Mouse (Mus musculus) liver, embryonic 14.5 days (tissue): ENCODE results near the gene Celf2. TPM values are rescaled to one million over a fixed set of nuclear protein-coding genes. Genes with fewer than 3 reads are reported as not detected.

Experiments used
- ATAC-seq: fragments of 200-750 bp; cut with Nextera tagmentation; 2 replicates; pipeline ENCODE4 v1.8.0; 2017; ENCODE audit warnings: moderate number of reproducible peaks, mild to moderate bottlenecking, moderate library complexity; ENCODE audit not compliant: insufficient read depth
- DNase-seq, 3 experiments: peaks; one replicate each; pipeline ENCODE4 v3.0.0-alpha.2; 2012 to 2013; ENCODE audit warnings: low read depth in 3 of 3, low spot score in 3 of 3
- H3K27ac ChIP-seq: fragments of 300-500 bp; sonication (generic); 2 replicates; pipeline ENCODE4 v1.5.1; 2014; ENCODE audit warnings: moderate library complexity, mild to moderate bottlenecking, control low read depth, inconsistent platforms
- H3K27me3 ChIP-seq: fragments of 300-500 bp; sonication (generic); 2 replicates; pipeline ENCODE4 v1.6.1; 2014; ENCODE audit warnings: mild to moderate bottlenecking, low read length, moderate library complexity; ENCODE audit not compliant: control insufficient read depth, insufficient read depth
- H3K36me3 ChIP-seq: fragments of 300-500 bp; sonication (generic); replicated peaks from 2 replicates; pipeline ENCODE4 v1.6.1; 2014; ENCODE audit warnings: low read depth; ENCODE audit not compliant: control insufficient read depth, insufficient read depth
- H3K4me1 ChIP-seq, 2 experiments: fragments of 200-500 bp in 1 of 2; fragments of 300-500 bp in 1 of 2; sonication (generic) in 1 of 2; replicated peaks; 2 replicates each; pipeline ENCODE4 v1.6.1; 2012 to 2014; ENCODE audit warnings: antibody characterized with exemption in 1 of 2, inconsistent platforms in 1 of 2, low read length in 1 of 2; ENCODE audit not compliant: control insufficient read depth in 2 of 2, insufficient read depth in 2 of 2
- H3K4me2 ChIP-seq: fragments of 300-500 bp; sonication (generic); 2 replicates; pipeline ENCODE4 v1.6.1; 2014; ENCODE audit warnings: low read depth, mild to moderate bottlenecking, control low read depth, moderate library complexity
- H3K4me3 ChIP-seq, 2 experiments: fragments of 200-500 bp in 1 of 2; fragments of 300-500 bp in 1 of 2; sonication (generic) in 1 of 2; 2 replicates each; pipeline ENCODE4 v1.5.1; 2012 to 2014; ENCODE audit warnings: low read depth in 2 of 2, low read length in 2 of 2, mild to moderate bottlenecking in 2 of 2, control low read depth in 1 of 2, inconsistent platforms in 1 of 2, moderate library complexity in 1 of 2; ENCODE audit not compliant: insufficient read depth in 1 of 2
- H3K9ac ChIP-seq: fragments of 300-500 bp; sonication (generic); replicated peaks from 2 replicates; pipeline ENCODE4 v1.6.1; 2014; ENCODE audit warnings: mild to moderate bottlenecking, control low read depth, moderate library complexity
- H3K9me3 ChIP-seq: fragments of 300-500 bp; sonication (generic); 2 replicates; pipeline ENCODE4 v1.6.1; 2016; ENCODE audit warnings: low read length, mixed read lengths; ENCODE audit not compliant: control insufficient read depth
- CTCF ChIP-seq: IDR thresholded peaks from 2 replicates; pipeline ENCODE4 v1.5.1; 2016; ENCODE audit warnings: antibody characterized with exemption, low read depth, control low read depth
- EP300 ChIP-seq: IDR thresholded peaks from 2 replicates; pipeline ENCODE4 v1.6.1; 2016; ENCODE audit warnings: antibody characterized with exemption, low read depth
- WGBS: fragments of 180-500 bp; shearing (Covaris S2); extraction: QIAGEN DNeasy Blood & Tissue Kit; methylation state at CpG from one replicate; pipeline ENCODE4 v1.1.7; 2014; ENCODE audit not compliant: insufficient replicate concordance; 5-methylcytosine and 5-hydroxymethylcytosine counted together
- polyA plus RNA-seq, 2 experiments: library from polyadenylated mRNA; depleted of rRNA in 1 of 2; stranded (reverse) in 1 of 2; unstranded in 1 of 2; fragments of >200 nt; fragmentation: Nextera tagmentation in 1 of 2; extraction: Ambion mirVana in 1 of 2; gene quantifications; 2 replicates each; pipeline versions ENCODE4 v1.2.1 to v1.2.3; 2012 to 2014

Celf2 gene
- polyA plus RNA-seq, 2 experiments = 3.9 to 7.8 TPM

DNA sequence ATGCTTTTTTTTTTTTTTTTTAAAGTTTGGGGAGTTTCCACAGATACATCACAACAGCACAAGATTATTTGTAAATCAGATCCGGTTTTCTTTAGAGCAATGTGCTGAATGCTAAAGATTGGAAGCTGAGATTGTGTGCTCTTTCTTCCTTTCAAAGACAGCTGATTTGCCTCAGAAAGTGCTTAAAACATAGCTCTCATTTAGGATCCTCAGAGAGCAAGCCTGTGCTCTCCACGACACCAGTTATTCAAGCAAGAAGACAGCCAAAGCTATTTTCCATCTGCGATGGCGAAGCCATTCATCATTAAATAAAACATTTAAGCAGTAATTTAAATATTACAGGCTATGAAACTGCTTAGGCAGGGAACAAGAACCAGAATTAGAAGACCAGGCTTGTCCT lies 463.8 kb downstream of the Celf2 start:
- no peaks in the 10 kb centered on the region for H3K9me3 ChIP-seq
- no peak overlapping the region for H3K27ac ChIP-seq
- no peak overlapping the region for H3K4me2 ChIP-seq
- no peak overlapping the region for H3K4me3 ChIP-seq
- no peaks in the 10 kb centered on the region for H3K36me3 ChIP-seq
- H3K27me3 ChIP-seq = no peaks in the 10 kb centered on the region
- H3K4me1 ChIP-seq = no peaks in the 10 kb centered on the region
- H3K9ac ChIP-seq = no peak overlapping the region
- TF ChIP-seq CTCF = no peak
- TF ChIP-seq EP300 = no peak
- no peak for DNase-seq
- ATAC-seq = no peak
- WGBS = 65% methylated on average over 4 of the region's 4 CpGs

DNA sequence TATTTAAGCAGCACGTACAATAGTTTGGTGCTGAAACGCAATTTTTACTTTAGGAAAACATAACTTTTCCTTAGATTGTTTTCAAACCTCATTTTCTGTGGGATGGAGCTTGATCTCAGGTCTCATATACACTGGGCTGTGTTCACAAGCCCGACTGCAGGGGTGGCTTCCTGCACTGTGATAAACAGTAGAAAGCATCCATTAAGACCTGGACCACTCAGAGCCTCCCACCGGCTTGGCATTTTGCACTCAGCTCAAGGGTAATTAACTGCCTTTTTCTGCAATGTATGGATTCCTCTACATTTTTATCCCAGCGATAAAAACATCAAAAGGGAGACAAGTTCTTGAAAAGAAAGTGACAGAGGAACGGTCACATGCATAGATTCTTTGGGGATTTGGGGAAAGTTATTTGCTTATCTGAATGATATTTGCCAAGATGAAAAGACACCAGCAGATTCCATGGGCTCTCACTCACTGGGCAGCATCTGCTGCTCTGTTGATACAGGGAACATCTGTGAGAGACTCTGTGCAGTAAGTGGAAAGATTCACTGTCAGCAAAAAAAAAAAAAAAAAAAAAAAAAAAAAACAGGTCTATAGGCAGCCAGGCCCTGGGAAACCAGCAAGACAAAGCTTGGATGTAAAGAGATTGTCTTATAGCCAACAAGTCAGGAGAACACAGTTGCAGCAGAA lies 465.4 kb downstream of the Celf2 start:
- Histone ChIP-seq H3K4me1 (no peaks in the 10 kb centered on the region), H3K4me3 (no peak overlapping the region), H3K9me3 (no peaks in the 10 kb centered on the region), H3K36me3 (no peaks in the 10 kb centered on the region), H3K27me3 (no peaks in the 10 kb centered on the region), H3K27ac (no peak overlapping the region), H3K9ac (no peak overlapping the region), H3K4me2 (no peak overlapping the region)
- WGBS = 52% methylated on average over 6 of the region's 6 CpGs
- no peak for DNase-seq
- TF ChIP-seq CTCF = no peak
- TF ChIP-seq EP300 = no peak
- ATAC-seq = no peak

DNA sequence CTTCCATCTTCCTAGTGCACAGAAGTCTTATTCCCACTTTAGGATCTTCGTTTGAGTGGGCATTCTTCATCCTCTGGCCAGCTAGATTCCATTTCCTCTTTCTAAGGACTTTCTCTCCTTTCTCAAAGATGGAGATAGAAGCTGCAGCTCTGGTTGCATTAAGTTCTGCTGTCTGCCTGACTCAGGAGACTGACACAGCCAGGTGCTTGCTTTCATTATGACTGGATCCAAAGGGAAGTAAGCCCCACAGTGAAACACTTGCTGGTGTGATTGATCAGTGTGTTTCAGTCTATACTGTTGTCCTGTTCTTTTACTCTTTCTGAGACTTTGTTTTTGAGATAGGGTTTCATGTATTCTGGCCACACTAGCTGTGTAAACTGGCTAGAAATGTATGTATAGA lies 468.4 kb downstream of the Celf2 start:
- H3K4me3 ChIP-seq = no peak overlapping the region
- H3K9me3 ChIP-seq = no peaks in the 10 kb centered on the region
- ATAC-seq (no peak), DNase-seq (no peak)
- H3K27me3 ChIP-seq = no peaks in the 10 kb centered on the region
- no peak for TF ChIP-seq CTCF
- TF ChIP-seq EP300 = no peak
- H3K27ac ChIP-seq = no peak overlapping the region
- no peaks in the 10 kb centered on the region for H3K4me1 ChIP-seq
- H3K4me2 ChIP-seq = no peak overlapping the region
- 23% methylated on average over 1 of the region's 1 CpGs for WGBS
- no peaks in the 10 kb centered on the region for H3K36me3 ChIP-seq
- no peak overlapping the region for H3K9ac ChIP-seq

DNA sequence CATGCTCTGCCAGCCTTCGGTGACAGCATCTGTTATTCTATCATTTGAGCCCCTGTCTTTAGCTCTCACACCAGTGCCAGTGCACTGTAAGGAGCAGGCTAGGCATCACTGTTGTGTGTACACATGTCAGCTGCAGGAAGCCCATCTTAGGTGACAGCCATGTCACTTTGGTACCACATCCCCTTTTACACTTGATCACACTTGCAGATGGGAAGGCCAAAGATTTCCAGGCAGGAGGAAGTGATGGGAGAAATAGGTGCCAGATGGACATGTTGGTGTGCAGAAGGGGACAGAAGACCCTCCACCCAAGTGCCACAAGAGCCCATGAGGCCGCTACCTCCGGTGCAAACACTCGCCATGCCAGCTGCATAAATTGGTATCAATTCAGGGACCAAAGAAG lies 470.4 kb downstream of the Celf2 start:
- no peak overlapping the region for H3K27ac ChIP-seq
- ATAC-seq (no peak), DNase-seq (no peak)
- H3K9ac ChIP-seq = no peak overlapping the region
- no peak for TF ChIP-seq CTCF
- no peak for TF ChIP-seq EP300
- H3K9me3 ChIP-seq = no peaks in the 10 kb centered on the region
- no peak overlapping the region for H3K4me3 ChIP-seq
- WGBS = 66% methylated on average over 4 of the region's 4 CpGs
- no peak overlapping the region for H3K4me2 ChIP-seq
- no peaks in the 10 kb centered on the region for H3K27me3 ChIP-seq
- no peaks in the 10 kb centered on the region for H3K4me1 ChIP-seq
- H3K36me3 ChIP-seq = no peaks in the 10 kb centered on the region

DNA sequence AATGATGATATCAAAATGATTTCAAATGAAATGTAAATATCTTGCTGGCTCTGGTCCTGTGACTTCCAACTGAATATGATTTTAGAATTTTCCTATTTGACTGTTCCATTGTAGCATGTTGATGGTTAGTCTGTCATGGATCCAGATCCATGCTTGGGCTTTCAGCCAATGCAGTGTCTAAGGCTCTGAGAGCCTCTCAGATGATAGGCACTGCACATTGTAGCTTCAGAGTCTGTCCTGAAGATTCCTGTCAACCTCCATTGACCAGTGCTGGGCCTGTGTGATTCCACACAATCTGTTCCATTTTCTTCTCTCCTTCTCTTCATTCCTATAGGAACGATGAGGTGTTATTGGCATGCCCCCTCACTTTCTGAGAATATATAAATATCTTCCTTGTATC lies 478.0 kb downstream of the Celf2 start:
- Histone ChIP-seq H3K4me1 (no peaks in the 10 kb centered on the region), H3K4me3 (no peak overlapping the region), H3K9me3 (no peaks in the 10 kb centered on the region), H3K4me2 (no peak overlapping the region), H3K36me3 (no peaks in the 10 kb centered on the region), H3K9ac (no peak overlapping the region), H3K27me3 (no peaks in the 10 kb centered on the region), H3K27ac (no peak overlapping the region)
- WGBS = 57% methylated on average over 1 of the region's 1 CpGs
- TF ChIP-seq EP300 (no peak), CTCF (no peak)
- DNase-seq = no peak
- no peak for ATAC-seq
